Mouse (Mus musculus) stomach, embryonic 14.5 days (tissue): ENCODE data around the gene Dgcr6. TPM values are rescaled to one million over a fixed set of nuclear protein-coding genes. Genes with fewer than 3 reads are reported as not detected.

Experiments used
- ATAC-seq: fragments of 200-750 bp; cut with Nextera tagmentation; 2 replicates; pipeline ENCODE4 v1.8.0; 2017; ENCODE audit warnings: low read depth, moderate TSS enrichment; ENCODE audit not compliant: insufficient number of reproducible peaks, insufficient read depth, low FRiP score
- H3K27ac ChIP-seq: fragments of 300-500 bp; sonication (generic); 2 replicates; pipeline ENCODE4 v1.5.1; 2014; ENCODE audit warnings: mild to moderate bottlenecking, low read length, moderate library complexity, mixed read lengths
- H3K27me3 ChIP-seq: fragments of 300-500 bp; sonication (generic); 2 replicates; pipeline ENCODE4 v1.6.1; 2014; ENCODE audit warnings: low read length, control low read depth, mixed read lengths; ENCODE audit not compliant: control insufficient read depth, insufficient read depth
- H3K36me3 ChIP-seq: fragments of 300-500 bp; sonication (generic); 2 replicates; pipeline ENCODE4 v1.6.1; 2014; ENCODE audit warnings: mild to moderate bottlenecking, control low read depth, low read length, moderate library complexity, mixed read lengths; ENCODE audit not compliant: control insufficient read depth, insufficient read depth
- H3K4me1 ChIP-seq: fragments of 300-500 bp; sonication (generic); 2 replicates; pipeline ENCODE4 v1.6.1; 2014; ENCODE audit warnings: low read length, control low read depth, mixed read lengths; ENCODE audit not compliant: control insufficient read depth, insufficient read depth
- H3K4me2 ChIP-seq: fragments of 300-500 bp; sonication (generic); replicated peaks from 2 replicates; pipeline ENCODE4 v1.6.1; 2014; ENCODE audit warnings: low read depth, low read length, control low read depth
- H3K4me3 ChIP-seq: fragments of 300-500 bp; sonication (generic); 2 replicates; pipeline ENCODE4 v1.5.1; 2014; ENCODE audit warnings: low read depth, low read length, control low read depth
- H3K9ac ChIP-seq: fragments of 300-500 bp; sonication (generic); replicated peaks from 2 replicates; pipeline ENCODE4 v1.6.1; 2014; ENCODE audit warnings: low read depth, mild to moderate bottlenecking, control low read depth, low read length, moderate library complexity, mixed read lengths
- H3K9me3 ChIP-seq: fragments of 300-500 bp; sonication (generic); 2 replicates; pipeline ENCODE4 v1.6.1; 2016; ENCODE audit warnings: low read depth, low read length, control low read depth; ENCODE audit not compliant: control insufficient read depth
- WGBS: fragments of 180-500 bp; shearing (Covaris S2); extraction: QIAGEN DNeasy Blood & Tissue Kit; methylation state at CpG from one replicate; pipeline ENCODE4 v1.1.7; 2014; 5-methylcytosine and 5-hydroxymethylcytosine counted together
- polyA plus RNA-seq: library from polyadenylated mRNA; unstranded; fragments of >200 nt; fragmentation: Nextera tagmentation; extraction: Ambion mirVana; gene quantifications from 2 replicates; pipeline ENCODE4 v1.2.1, GENCODE M21; 2014

Dgcr6 gene
- polyA plus RNA-seq, 1 experiment from 2014 or later: 94.1 TPM

GRCm38 (mm10) chr16:18119031-18119730 lies 66.5 kb downstream of the Dgcr6 start:
- no peak overlapping the region for H3K4me2 ChIP-seq
- no peaks in the 10 kb centered on the region for H3K4me1 ChIP-seq
- H3K36me3 ChIP-seq: no peaks in the 10 kb centered on the region
- no peak overlapping the region for H3K9ac ChIP-seq
- no peaks in the 10 kb centered on the region for H3K27me3 ChIP-seq
- H3K4me3 ChIP-seq: no peak overlapping the region
- no peak overlapping the region for H3K27ac ChIP-seq
- no peaks in the 10 kb centered on the region for H3K9me3 ChIP-seq
- WGBS: 23% methylated on average over 8 of the region's 8 CpGs
- ATAC-seq: no peak

Other genes starting within 250 kb of the Dgcr6 start
- gene B830017H08Rik, start 219.7 kb upstream of the Dgcr6 start, polyA plus RNA-seq: not detected in 2 replicates
- 2.4 and 3.4 TPM in 2 replicates for gene Car15, start 214.5 kb upstream of the Dgcr6 start, polyA plus RNA-seq
- gene Gm20518, start 161.2 kb upstream of the Dgcr6 start, polyA plus RNA-seq: 0.13 and 0.41 TPM in 2 replicates
- 0.08 and 0.09 TPM in 2 replicates for gene Tssk1, start 158.6 kb upstream of the Dgcr6 start, polyA plus RNA-seq
- gene Dgcr2, start 154.3 kb upstream of the Dgcr6 start, polyA plus RNA-seq: 92.8 and 93.9 TPM in 2 replicates
- not detected in 2 replicates for gene Tssk2, start 154.2 kb upstream of the Dgcr6 start, polyA plus RNA-seq
- gene Ess2, start 141.5 kb upstream of the Dgcr6 start, polyA plus RNA-seq: 36.0 and 38.1 TPM in 2 replicates
- gene Gsc2, start 137.8 kb upstream of the Dgcr6 start, polyA plus RNA-seq: not detected in 2 replicates
- 93.4 and 96.2 TPM in 2 replicates for gene Slc25a1, start 124.6 kb upstream of the Dgcr6 start, polyA plus RNA-seq
- gene Vpreb2, start 72.4 kb upstream of the Dgcr6 start, polyA plus RNA-seq: not detected in 2 replicates
- gene Prodh, start 37.3 kb downstream of the Dgcr6 start, polyA plus RNA-seq: 12.3 and 15.2 TPM in 2 replicates
- 2.1 and 3.6 TPM in 2 replicates for gene Rtn4r, start 74.8 kb downstream of the Dgcr6 start, polyA plus RNA-seq
- not detected in 2 replicates for gene Ccdc188, start 165.0 kb downstream of the Dgcr6 start, polyA plus RNA-seq
- gene Zdhhc8, start 182.3 kb downstream of the Dgcr6 start, polyA plus RNA-seq: 9.8 and 11.1 TPM in 2 replicates
- 79.1 and 80.2 TPM in 2 replicates for gene Trmt2a, start 195.8 kb downstream of the Dgcr6 start, polyA plus RNA-seq
- gene Ranbp1, start 195.9 kb downstream of the Dgcr6 start, polyA plus RNA-seq: 613 and 635 TPM in 2 replicates
- gene Gm49776, start 205.5 kb downstream of the Dgcr6 start, polyA plus RNA-seq: not detected in 2 replicates
- gene Dgcr8, start 236.4 kb downstream of the Dgcr6 start, polyA plus RNA-seq: 42.3 and 43.3 TPM in 2 replicates